Mouse (Mus musculus) cerebellum, postnatal 36 days (tissue): ENCODE data around the gene Tdrd3.

Source experiments
- DNase-seq, 2 experiments: peaks; one replicate each; pipeline ENCODE4 v3.0.0; 2021 to 2022; ENCODE audit warnings: mixed read lengths in 2 of 2

Tdrd3 gene

GRCm38 (mm10) chr14:87455630-87456175 is 39.3 kb downstream of the Tdrd3 start:
- no peak for DNase-seq

- DNase-seq, result no peak
Observed at GRCm38 (mm10) chr14:87459777-87460176, 43.3 kb downstream of the Tdrd3 start.

- no peak for DNase-seq
Observed at GRCm38 (mm10) chr14:87461543-87461942, 45.1 kb downstream of the Tdrd3 start.

- DNase-seq, result peak; percentile 75 to 81
Observed at GRCm38 (mm10) chr14:87463963-87464654, 47.7 kb downstream of the Tdrd3 start.

GRCm38 (mm10) chr14:87464655-87465054 is 48.2 kb downstream of the Tdrd3 start:
- DNase-seq, result no peak

- DNase-seq, result no peak
Observed at GRCm38 (mm10) chr14:87467586-87467985, 51.1 kb downstream of the Tdrd3 start.

- no peak for DNase-seq
Observed at GRCm38 (mm10) chr14:87471521-87471920, 55.1 kb downstream of the Tdrd3 start.

- DNase-seq, result no peak
Observed at GRCm38 (mm10) chr14:87472782-87473181, 56.3 kb downstream of the Tdrd3 start.

- DNase-seq, result no peak
Observed at GRCm38 (mm10) chr14:87475721-87476359, 59.4 kb downstream of the Tdrd3 start.

GRCm38 (mm10) chr14:87478339-87478951 is 62.0 kb downstream of the Tdrd3 start:
- DNase-seq, result no peak

- no peak for DNase-seq
Observed at GRCm38 (mm10) chr14:87485888-87486287, 69.4 kb downstream of the Tdrd3 start.

- no peak for DNase-seq
Observed at GRCm38 (mm10) chr14:87497955-87498594, 81.6 kb downstream of the Tdrd3 start.

- no peak for DNase-seq
Observed at GRCm38 (mm10) chr14:87505924-87506323, 89.5 kb downstream of the Tdrd3 start.

- no peak for DNase-seq
Observed at GRCm38 (mm10) chr14:87515281-87515680, 98.8 kb downstream of the Tdrd3 start.

GRCm38 (mm10) chr14:87517381-87517780 is 100.9 kb downstream of the Tdrd3 start:
- DNase-seq, result no peak

- no peak for DNase-seq
Observed at GRCm38 (mm10) chr14:87531847-87532246, 115.4 kb downstream of the Tdrd3 start.

GRCm38 (mm10) chr14:87537127-87537819 is 120.8 kb downstream of the Tdrd3 start:
- no peak for DNase-seq

- DNase-seq, result no peak
Observed at GRCm38 (mm10) chr14:87549986-87550385, 133.5 kb downstream of the Tdrd3 start.

GRCm38 (mm10) chr14:87552211-87552610 is 135.8 kb downstream of the Tdrd3 start:
- DNase-seq, result no peak

- DNase-seq, result no peak
Observed at GRCm38 (mm10) chr14:87563841-87564240, 147.4 kb downstream of the Tdrd3 start.

GRCm38 (mm10) chr14:87566211-87566610 is 149.8 kb downstream of the Tdrd3 start:
- DNase-seq, result peak; percentile 9 to 13

GRCm38 (mm10) chr14:87567034-87567461 is 150.6 kb downstream of the Tdrd3 start:
- DNase-seq, result no peak
